Mouse (Mus musculus): ENCODE data around the gene Duoxa1. TPM values are rescaled to one million over a fixed set of nuclear protein-coding genes. Genes with fewer than 3 reads are reported as not detected.

Gene Duoxa1
- total RNA-seq, 2 experiments from 2014 or later: 0.21 to 0.39 TPM

Other genes starting within 250 kb of the Duoxa1 start
- gene Spg11, start 195.3 kb downstream of the Duoxa1 start, total RNA-seq (2021): 10 to 100 TPM; 19.8 to 20.4 TPM
- 10 to 100 TPM; 72.1 to 76.8 TPM for gene B2m, start 166.0 kb downstream of the Duoxa1 start, total RNA-seq (2021)
- not detected for gene Trim69, start 153.0 kb downstream of the Duoxa1 start, total RNA-seq (2021)
- gene Patl2, start 127.5 kb downstream of the Duoxa1 start, total RNA-seq (2021): under 1 TPM in 1 of 2 experiments, not detected in 1; 0.14 TPM
- gene Terb2, start 127.5 kb downstream of the Duoxa1 start, total RNA-seq (2021): not detected
- gene Sord, start 79.0 kb downstream of the Duoxa1 start, total RNA-seq (2021): 10 to 100 TPM; 15.0 to 16.3 TPM
- under 1 TPM in 1 of 2 experiments, not detected in 1; 0.26 TPM for gene Duox2, start 15.3 kb downstream of the Duoxa1 start, total RNA-seq (2021)
- under 1 TPM; 0.22 to 0.34 TPM for gene Duoxa2, start 14.8 kb downstream of the Duoxa1 start, total RNA-seq (2021)
- gene Duox1, start 1.9 kb upstream of the Duoxa1 start, total RNA-seq (2021): under 1 TPM; 0.15 to 0.26 TPM
- 10 to 100 TPM; 64.8 to 72.7 TPM for gene Shf, start 55.4 kb upstream of the Duoxa1 start, total RNA-seq (2021)
- under 1 TPM; 0.24 to 0.32 TPM for gene Slc28a2, start 112.7 kb upstream of the Duoxa1 start, total RNA-seq (2021)
- gene Gm14085, start 171.2 kb upstream of the Duoxa1 start, total RNA-seq (2021): not detected

Measured in left cerebral cortex, postnatal 10 days (tissue).